Mouse (Mus musculus) ES-Bruce4 (cell line): ENCODE results near the gene Rrp1b.

Source experiments
- CTCF ChIP-seq: IDR thresholded peaks from one replicate; pipeline ENCODE4 v1.8.1; 2011; ENCODE audit warnings: low read depth, low read length
- EP300 ChIP-seq: IDR thresholded peaks from 2 replicates; pipeline ENCODE4 v1.6.1; 2011; ENCODE audit warnings: low read depth, low read length; ENCODE audit not compliant: insufficient read depth
- POLR2A ChIP-seq: IDR thresholded peaks from one replicate; pipeline ENCODE4 v1.8.1; 2011; ENCODE audit warnings: low read length; ENCODE audit not compliant: insufficient read depth

GRCm38 (mm10) chr17:32074658-32075057, 38.8 kb downstream of the Rrp1b start:
- TF ChIP-seq EP300 (no peak), CTCF (no peak), POLR2A (no peak)
